Mouse (Mus musculus) brain, embryonic 14.5 days (tissue): ENCODE measurements around the gene Krt33b.

Source experiments
- CTCF ChIP-seq: fragments of 200-500 bp; IDR thresholded peaks from 2 replicates; pipeline ENCODE4 v1.5.1; 2012; ENCODE audit warnings: inconsistent platforms, mild to moderate bottlenecking, moderate library complexity, borderline replicate concordance; ENCODE audit not compliant: insufficient read depth, insufficient read length; ENCODE audit errors: extremely low read depth
- POLR2A ChIP-seq: fragments of 200-500 bp; IDR thresholded peaks from 2 replicates; pipeline ENCODE4 v1.6.1; 2012; ENCODE audit warnings: mild to moderate bottlenecking, inconsistent platforms, borderline replicate concordance; ENCODE audit not compliant: poor library complexity, insufficient read depth, insufficient read length, severe bottlenecking; ENCODE audit errors: extremely low read depth

DNA sequence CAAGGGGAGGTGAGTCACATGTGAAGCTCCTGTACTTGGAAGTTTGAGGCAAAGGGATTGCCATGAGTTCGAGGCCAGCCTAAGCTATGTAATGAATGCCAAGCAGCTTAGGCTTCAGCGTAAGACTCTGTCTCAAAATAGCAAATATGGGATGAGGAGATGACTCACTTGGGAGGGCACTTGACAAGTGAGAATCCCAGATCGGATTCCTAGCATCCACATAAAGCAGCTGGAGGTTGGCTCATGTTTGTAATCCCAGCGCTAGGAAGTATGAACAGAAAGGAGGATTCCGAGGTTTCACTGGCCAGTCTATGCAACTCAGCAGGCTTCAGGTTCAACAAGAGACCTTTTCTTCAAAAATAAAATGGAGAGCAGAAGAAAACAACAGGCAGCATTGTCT, 8.2 kb downstream of the Krt33b start:
- no peak for TF ChIP-seq CTCF
- TF ChIP-seq POLR2A = no peak
